In genomic region chr5:114985074-114985473, GRCm38 (mm10) we compare ENCODE assay signal across 26 mouse cellular contexts. TPM values are rescaled to one million over a fixed set of nuclear protein-coding genes. Genes with fewer than 3 reads are reported as not detected.
"Had no signal": no experiment of that assay in that cellular context is flagged by ENCODE, and none has a peak within 500 bp of the region (broad histone marks: within the 10 kb centered on the region; RNA-seq: fewer than 3 reads in every experiment).

No protein-coding gene starts in this region.

- H3K9me3 ChIP-seq: kidney, embryonic 15.5 days; liver, embryonic 13.5 days had no signal

- ATAC-seq: liver, postnatal 0 days; lung, postnatal 0 days had no signal

- H3K4me3 ChIP-seq: kidney, embryonic 15.5 days; left cerebral cortex, adult 2 months; liver, embryonic 13.5 days had no signal

- H3K27ac ChIP-seq: kidney, embryonic 15.5 days; left cerebral cortex, adult 2 months; liver, embryonic 13.5 days; macrophage; stomach, postnatal 0 days had no signal

- DNase-seq: kidney, adult 11 months; kidney, adult 8-10 months; kidney, postnatal 10 days; kidney, postnatal 36 days; layer of hippocampus, postnatal 36 days; liver, embryonic 13.5 days; liver, postnatal 0 days; lung, embryonic 14.5 days; midbrain, embryonic 14.5 days; right cerebral cortex, postnatal 14 days; thymus, adult 2 months; thymus, postnatal 14 days; thymus, postnatal 4 days had no signal

- H3K4me2 ChIP-seq: kidney, embryonic 15.5 days; liver, embryonic 13.5 days; lung, embryonic 14.5 days had no signal

- H3K27me3 ChIP-seq: kidney, embryonic 15.5 days; liver, embryonic 13.5 days had no signal

- H3K36me3 ChIP-seq: kidney, embryonic 15.5 days; liver, embryonic 13.5 days had no signal

- H3K9ac ChIP-seq: kidney, embryonic 15.5 days; liver, embryonic 13.5 days; liver, postnatal 0 days; lung, embryonic 14.5 days had no signal

RNA-seq across cellular contexts. Expression of gene Hnf1a, which starts 14.2 kb away (rescaled TPM):
- total RNA-seq: layer of hippocampus, adult 8-10 months; layer of hippocampus, postnatal 10 days; layer of hippocampus, postnatal 36 days; left cerebral cortex, adult 2 months; left cerebral cortex, postnatal 10 days; left cerebral cortex, postnatal 36 days; megakaryocyte, adult 5-6 weeks; midbrain, postnatal 0 days had no signal
- polyA plus RNA-seq: limb, embryonic 11.5 days; lung, embryonic 14.5 days; lung, postnatal 0 days; macrophage; midbrain, embryonic 14.5 days; neural tube, embryonic 11.5 days had no signal
